Mouse (Mus musculus) megakaryocyte, embryonic 14.5 days (primary cell): ENCODE data around the gene Lrmda.

ENCODE experiments used
- FLI1 ChIP-seq: IDR thresholded peaks from 2 replicates; pipeline ENCODE4 v1.6.1; 2012; ENCODE audit warnings: low read length, inconsistent platforms, mixed read lengths
- GATA1 ChIP-seq: IDR thresholded peaks from 3 replicates; pipeline ENCODE4 v1.6.1; 2012; ENCODE audit warnings: mixed read lengths, low read length, inconsistent platforms, borderline replicate concordance

GRCm38 (mm10) chr14:22442719-22443118, 423.2 kb downstream of the Lrmda start:
- TF ChIP-seq GATA1 (no peak), FLI1 (no peak)
